Mouse (Mus musculus): ENCODE data around the gene Fmc1. TPM values are rescaled to one million over a fixed set of nuclear protein-coding genes. Genes with fewer than 3 reads are reported as not detected.

The Fmc1 gene
- total RNA-seq, 4 experiments from 2014 or later = 81.7 to 106 (median 104) TPM

DNA sequence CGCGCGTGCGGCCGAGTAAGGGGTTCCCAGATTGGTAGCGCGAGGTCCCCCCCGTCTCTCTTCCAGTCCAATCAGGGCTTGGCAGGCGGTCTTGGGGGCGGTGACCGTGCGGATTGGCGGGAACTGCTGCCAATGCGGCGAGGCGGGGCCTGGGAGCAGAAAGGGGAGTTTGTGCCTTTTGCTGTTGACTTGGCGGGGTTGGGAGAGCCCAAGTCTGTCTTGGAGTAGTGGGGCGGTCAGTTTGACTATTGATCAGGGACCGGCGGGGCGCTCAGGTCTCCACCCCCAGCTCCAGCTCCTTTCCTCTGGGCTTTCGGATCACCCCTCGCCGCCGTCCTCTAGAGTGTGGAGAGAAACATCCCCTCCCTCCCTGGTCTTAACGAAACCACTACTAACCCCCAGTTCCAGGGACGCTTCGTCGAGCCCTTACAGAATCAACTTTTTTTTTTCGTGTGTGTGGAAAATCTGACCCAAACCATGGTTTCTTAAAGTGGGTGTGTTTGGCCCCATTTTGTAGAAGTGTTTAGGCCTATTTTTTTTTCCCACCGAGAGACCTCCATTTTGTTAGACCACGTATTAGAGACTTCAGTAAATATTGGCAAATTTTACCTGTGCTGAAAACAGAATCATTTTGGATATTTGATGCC lies 18.8 kb downstream of the Fmc1 start:
- DNase-seq = peak; percentile 99

DNA sequence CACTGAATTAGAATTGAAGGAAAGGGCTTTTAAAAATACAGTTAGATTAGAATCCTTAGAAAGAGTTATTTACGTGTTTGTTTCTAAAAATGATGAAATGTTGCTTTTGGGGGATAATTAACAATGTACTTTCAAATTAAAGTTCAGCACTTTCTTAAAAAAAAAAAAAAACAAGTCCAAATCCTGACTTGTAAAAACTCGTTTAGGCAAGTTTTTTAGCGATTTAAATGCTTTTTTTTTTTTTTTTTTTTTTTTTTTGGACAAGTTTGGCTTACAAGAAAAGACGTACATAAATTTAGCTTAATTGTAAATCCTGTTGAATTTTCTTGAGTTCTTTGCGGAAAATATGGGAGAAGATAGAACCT lies 19.3 kb downstream of the Fmc1 start:
- no peak for DNase-seq

DNA sequence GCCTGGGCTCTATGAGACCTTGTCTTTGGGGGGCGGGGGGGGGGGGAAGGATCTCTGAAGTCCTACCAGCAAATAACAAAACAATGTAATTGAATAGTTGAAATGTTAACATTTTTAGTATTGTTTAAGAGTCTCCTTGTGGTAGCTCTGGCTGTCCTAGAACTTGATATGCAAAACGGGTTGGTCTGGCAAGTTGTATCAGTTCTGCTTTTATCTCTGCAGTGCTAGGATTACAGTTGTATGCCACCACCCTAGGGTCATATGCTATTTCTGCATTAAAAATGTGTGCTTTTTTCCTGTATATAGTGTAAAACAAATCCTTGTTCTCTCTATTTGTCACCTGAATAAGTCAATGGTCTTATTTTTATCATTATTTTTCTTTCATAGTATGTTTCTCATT lies 42.8 kb downstream of the Fmc1 start:
- DNase-seq = no peak

GRCm38 (mm10) chr6:38580112-38580857 lies 47.0 kb downstream of the Fmc1 start:
- DNase-seq = no peak

- no peak for DNase-seq
These were observed 48.4 kb downstream of the Fmc1 start for GRCm38 (mm10) chr6:38581711-38582110.

Small RNA genes within 50 kb of the gene (microRNA-seq; reads per million reads assigned to microRNA genes)
- gene Mir7670 = 0.17 to 0.18 reads per million in 2 experiments

Other genes starting within 250 kb of the Fmc1 start
- gene Zc3hav1l, start 234.2 kb upstream of the Fmc1 start, total RNA-seq (2022) = 1 to 10 TPM; 3.5 to 4.7 (median 3.8) TPM
- gene Zc3hav1, start 178.9 kb upstream of the Fmc1 start, total RNA-seq (2022) = 10 to 100 TPM; 59.7 to 72.1 (median 67.7) TPM
- 1 to 10 TPM; 3.0 to 8.2 (median 4.7) TPM for gene Ttc26, start 152.0 kb upstream of the Fmc1 start, total RNA-seq (2022)
- gene Ubn2, start 99.6 kb upstream of the Fmc1 start, total RNA-seq (2022) = 10 to 100 TPM; 26.2 to 50.5 (median 35.0) TPM
- gene Luc7l2, start 17.8 kb downstream of the Fmc1 start, total RNA-seq (2022) = 100 to 1,000 TPM; 137 to 303 (median 206) TPM
- 1 to 10 TPM; 3.7 to 9.4 (median 5.6) TPM for gene Klrg2, start 103.7 kb downstream of the Fmc1 start, total RNA-seq (2022)
- 10 to 100 TPM in 1 of 4 experiments, 1 to 10 TPM in 3; 1.8 to 11.3 (median 3.1) TPM for gene Clec2l, start 129.6 kb downstream of the Fmc1 start, total RNA-seq (2022)

Data from adrenal gland, adult 8-10 months (tissue).